Mouse (Mus musculus): ENCODE results near the gene Pgap3.
"Not testable (repeated sequence)": the region's sequence is repeated elsewhere in the genome, so short reads cannot be mapped to it uniquely, and the experiment has no call there.

Pgap3 gene

DNA sequence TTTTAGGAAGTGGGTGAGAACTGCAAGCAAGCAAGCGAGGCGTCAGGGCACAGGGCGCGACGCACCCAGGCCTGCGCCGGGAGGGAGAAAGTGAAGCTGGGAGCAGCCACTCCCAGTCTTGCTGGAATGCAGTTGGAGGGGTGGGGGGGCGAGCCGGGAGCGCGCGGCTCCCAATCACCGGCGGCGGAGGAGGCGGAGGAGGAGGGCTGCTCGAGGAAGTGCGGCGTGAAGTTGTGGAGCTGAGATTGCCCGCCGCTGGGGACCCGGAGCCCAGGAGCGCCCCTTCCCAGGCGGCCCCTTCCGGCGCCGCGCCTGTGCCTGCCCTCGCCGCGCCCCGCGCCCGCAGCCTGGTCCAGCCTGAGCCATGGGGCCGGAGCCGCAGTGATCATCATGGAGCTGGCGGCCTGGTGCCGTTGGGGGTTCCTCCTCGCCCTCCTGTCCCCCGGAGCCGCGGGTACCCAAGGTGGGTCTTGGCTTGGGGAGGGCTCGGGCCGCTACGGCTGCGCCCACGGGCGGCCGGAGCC, 12.0 kb upstream of the Pgap3 start, which contains the start of gene Erbb2:
TSS of gene Erbb2 (plus strand) at position 198 of the 524 bp plus-strand sequence.
- no peak for DNase-seq (ENCODE audit: low spot score)

- no peak for DNase-seq (ENCODE audit: low spot score)
Observed at GRCm38 (mm10) chr11:98409341-98409822, 9.1 kb upstream of the Pgap3 start.

- DNase-seq (ENCODE audit: low spot score), result no peak
Observed at GRCm38 (mm10) chr11:98408872-98409271, 8.6 kb upstream of the Pgap3 start.

GRCm38 (mm10) chr11:98406621-98407020, 6.3 kb upstream of the Pgap3 start:
- DNase-seq (ENCODE audit: low spot score), result no peak

GRCm38 (mm10) chr11:98400816-98401215, 526 bp upstream of the Pgap3 start:
- DNase-seq (ENCODE audit: low spot score), result no peak

DNA sequence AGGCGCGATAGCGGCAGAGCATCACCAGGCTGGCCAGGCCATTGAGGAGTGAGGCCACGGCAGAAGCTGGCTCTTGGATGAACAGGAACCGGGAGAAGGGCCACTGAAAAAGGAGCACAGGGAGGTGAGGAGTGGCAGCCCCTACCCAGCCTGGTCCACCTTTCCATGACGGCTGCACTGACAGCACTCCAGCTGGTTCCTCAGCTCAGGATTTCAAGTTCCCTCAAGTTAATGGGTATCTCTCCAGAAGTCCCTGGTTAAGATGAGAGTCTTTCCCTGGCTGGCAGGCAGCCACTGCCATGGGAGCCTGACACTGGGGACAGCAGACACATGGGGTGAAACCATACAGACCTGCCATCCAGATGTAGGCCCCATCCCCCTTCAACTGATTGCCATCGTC, 2.3 kb downstream of the Pgap3 start:
- no peak for DNase-seq (ENCODE audit: low spot score)

DNA sequence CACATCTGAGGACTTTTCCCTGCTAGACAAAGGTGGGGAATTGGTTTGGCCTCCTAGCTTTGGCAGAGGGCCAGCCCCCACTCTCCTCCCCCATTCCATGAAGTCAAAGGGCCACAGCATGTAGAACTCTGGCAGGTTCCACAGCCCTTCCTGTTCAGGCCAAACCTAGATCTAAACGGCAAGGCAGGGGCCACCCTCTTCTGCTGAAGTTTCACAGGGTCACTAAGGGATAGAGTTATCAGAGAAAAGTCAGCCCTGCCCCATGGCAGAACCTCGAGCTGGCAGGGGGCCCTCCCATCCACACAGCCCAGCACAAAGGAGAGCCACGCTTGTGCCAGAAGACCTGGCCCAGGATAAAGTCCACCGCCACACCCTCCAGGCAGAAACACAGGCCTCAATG, 5.2 kb downstream of the Pgap3 start:
- no peak for DNase-seq (ENCODE audit: low spot score)

GRCm38 (mm10) chr11:98394301-98394700, 6.0 kb downstream of the Pgap3 start:
- DNase-seq (ENCODE audit: low spot score), result no peak

- peak; percentile 71 for DNase-seq (ENCODE audit: low spot score)
Observed at GRCm38 (mm10) chr11:98393317-98393716, 7.0 kb downstream of the Pgap3 start.

- DNase-seq (ENCODE audit: low spot score), result peak; percentile 51
Observed at GRCm38 (mm10) chr11:98392645-98393044, 7.6 kb downstream of the Pgap3 start.

GRCm38 (mm10) chr11:98392034-98392433, 8.3 kb downstream of the Pgap3 start:
- no peak for DNase-seq (ENCODE audit: low spot score)

GRCm38 (mm10) chr11:98390141-98390540, 10.1 kb downstream of the Pgap3 start:
- DNase-seq (ENCODE audit: low spot score), result no peak

- DNase-seq (ENCODE audit: low spot score), result no peak
Observed at GRCm38 (mm10) chr11:98389221-98389780, 11.0 kb downstream of the Pgap3 start.

- no peak for DNase-seq (ENCODE audit: low spot score)
Observed at GRCm38 (mm10) chr11:98388282-98388681, 12.0 kb downstream of the Pgap3 start.

DNA sequence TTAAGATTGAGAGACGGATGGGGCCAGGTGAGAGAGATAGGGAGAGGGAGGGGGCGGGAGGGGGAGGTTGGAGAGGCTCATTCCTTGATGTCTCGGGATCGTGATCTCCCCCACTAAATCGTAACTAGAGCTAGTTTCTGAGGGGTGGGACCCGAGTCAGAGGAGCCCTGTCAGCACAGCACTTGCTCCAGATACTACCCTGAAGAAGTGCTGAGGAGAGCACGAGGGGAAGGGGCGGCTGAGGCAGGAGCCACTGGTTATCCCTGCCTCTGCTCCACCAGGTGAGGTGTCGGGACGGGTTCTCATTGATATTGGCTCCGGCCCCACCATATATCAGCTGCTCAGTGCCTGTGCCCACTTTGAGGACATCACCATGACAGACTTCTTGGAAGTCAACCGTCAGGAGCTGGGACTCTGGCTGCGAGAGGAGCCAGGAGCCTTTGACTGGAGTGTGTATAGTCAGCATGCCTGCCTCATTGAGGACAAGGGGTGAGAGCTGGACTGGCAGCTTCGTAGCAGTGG, 13.2 kb downstream of the Pgap3 start:
- DNase-seq (ENCODE audit: low spot score), result no peak

- no peak for DNase-seq (ENCODE audit: low spot score)
Observed at GRCm38 (mm10) chr11:98386596-98386995, 13.7 kb downstream of the Pgap3 start.

GRCm38 (mm10) chr11:98385638-98386585, 14.4 kb downstream of the Pgap3 start, which contains the start of gene Pnmt:
Gene Pnmt, plus strand, starts transcription at chr11:98386450.
- no peak for DNase-seq (ENCODE audit: low spot score)

DNA sequence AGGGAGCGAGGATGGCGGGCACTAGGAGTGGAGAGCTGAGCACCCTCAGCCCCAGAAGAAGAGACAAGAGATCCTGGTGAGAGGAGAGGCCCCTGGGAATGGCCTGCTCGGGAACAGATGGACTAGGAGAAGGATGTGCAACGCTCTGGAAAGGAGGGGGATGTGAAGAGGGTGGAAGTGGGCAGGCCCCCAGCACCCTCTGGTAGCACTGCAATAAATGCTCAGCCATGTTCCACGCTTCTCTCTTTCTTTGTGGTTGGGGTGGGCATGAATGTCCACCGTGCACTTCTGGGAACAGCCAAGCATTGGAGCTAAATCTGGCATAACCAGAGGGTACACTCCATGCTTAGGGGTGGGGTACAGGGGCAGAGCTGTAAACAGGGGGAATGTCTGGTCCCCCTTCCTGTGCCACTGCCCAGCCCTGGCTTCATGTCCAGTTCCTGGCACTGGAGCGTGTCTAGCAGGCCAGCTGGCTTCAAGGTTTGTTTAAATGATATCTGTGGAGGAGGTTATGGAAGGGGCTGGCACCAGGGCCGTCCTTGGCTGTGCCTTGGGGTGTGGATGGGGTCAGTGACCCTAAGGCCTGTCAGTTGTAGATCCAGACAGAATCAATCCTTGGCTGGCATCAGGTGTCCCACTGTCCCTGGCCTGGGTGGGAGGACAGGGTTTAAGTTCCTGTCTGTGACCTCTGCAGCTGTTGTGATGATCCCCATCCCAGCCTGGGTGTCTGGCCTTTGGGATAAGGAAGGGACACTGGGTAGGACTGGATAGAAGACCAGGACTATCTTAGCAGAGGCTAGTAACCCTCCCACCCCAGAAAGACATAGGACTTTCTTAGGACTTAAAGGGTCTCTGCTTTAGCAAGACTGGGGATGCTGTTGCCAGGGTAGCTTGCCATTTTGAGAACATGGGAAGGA, 15.3 kb downstream of the Pgap3 start:
- no peak for DNase-seq (ENCODE audit: low spot score)

DNA sequence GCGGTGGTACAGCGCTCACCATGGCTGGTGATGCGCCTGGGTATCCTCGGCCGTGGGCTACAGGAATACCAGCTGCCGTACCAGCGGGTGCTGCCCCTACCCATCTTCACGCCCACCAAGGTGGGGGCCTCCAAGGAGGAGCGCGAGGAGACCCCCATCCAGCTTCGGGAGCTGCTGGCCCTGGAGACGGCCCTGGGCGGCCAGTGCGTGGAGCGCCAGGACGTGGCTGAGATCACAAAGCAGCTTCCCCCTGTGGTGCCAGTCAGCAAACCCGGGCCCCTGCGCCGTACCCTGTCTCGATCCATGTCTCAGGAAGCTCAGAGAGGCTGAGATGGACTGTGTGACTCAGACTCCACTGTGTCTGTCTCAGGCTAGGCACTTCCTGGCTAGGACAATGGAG, 16.1 kb downstream of the Pgap3 start:
- DNase-seq (ENCODE audit: low spot score), result no peak

DNA sequence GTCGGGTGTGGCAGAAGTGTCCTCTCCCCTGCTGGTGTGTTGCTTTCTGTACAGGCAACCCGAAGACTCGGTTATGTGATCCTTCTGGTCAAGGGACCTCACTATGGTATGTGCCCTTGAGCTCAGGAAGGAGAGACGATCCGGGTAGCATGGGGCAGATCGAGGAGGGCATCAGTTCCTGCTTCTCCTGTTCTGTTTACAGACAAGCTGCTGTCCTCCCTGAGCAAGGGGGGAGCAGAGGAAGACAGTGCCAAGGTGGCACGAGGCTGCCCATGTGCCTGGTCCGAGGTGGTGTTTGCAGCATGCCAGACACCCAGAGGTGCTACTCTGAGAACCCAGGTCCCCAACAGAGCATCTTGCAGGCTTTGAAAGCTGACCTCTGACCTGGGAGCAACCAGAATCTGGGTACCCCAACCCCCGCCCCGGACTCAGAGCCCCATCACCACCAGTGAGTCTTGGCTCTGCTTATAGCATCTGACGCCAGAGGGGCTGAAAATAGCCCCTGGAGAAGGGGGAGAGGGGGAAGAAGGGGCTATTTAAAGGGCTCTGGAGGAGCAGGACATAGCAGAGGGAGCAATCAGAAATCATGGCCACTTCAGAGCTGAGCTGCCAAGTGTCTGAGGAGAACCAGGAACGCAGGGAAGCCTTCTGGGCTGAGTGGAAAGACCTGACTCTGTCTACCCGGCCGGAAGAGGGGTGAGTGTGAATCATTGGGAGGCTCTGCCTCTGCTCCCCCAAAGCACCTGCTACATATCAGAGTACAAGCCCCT, 16.8 kb downstream of the Pgap3 start, which contains the start of gene Tcap:
TSS of gene Tcap (plus strand) at position 551 of the 770 bp plus-strand sequence.
- DNase-seq (ENCODE audit: low spot score), result no peak

GRCm38 (mm10) chr11:98382405-98382804, 17.9 kb downstream of the Pgap3 start:
- not testable (repeated sequence) for DNase-seq (ENCODE audit: low spot score)

All from spleen, adult 12 weeks (tissue).